Mouse (Mus musculus): ENCODE data around the gene Duox2.

The Duox2 gene

GRCm38 (mm10) chr2:122301921-122302573 lies 3.8 kb upstream of the Duox2 start:
- DNase-seq: peak in 1 of 2 experiments; percentile 34

DNA sequence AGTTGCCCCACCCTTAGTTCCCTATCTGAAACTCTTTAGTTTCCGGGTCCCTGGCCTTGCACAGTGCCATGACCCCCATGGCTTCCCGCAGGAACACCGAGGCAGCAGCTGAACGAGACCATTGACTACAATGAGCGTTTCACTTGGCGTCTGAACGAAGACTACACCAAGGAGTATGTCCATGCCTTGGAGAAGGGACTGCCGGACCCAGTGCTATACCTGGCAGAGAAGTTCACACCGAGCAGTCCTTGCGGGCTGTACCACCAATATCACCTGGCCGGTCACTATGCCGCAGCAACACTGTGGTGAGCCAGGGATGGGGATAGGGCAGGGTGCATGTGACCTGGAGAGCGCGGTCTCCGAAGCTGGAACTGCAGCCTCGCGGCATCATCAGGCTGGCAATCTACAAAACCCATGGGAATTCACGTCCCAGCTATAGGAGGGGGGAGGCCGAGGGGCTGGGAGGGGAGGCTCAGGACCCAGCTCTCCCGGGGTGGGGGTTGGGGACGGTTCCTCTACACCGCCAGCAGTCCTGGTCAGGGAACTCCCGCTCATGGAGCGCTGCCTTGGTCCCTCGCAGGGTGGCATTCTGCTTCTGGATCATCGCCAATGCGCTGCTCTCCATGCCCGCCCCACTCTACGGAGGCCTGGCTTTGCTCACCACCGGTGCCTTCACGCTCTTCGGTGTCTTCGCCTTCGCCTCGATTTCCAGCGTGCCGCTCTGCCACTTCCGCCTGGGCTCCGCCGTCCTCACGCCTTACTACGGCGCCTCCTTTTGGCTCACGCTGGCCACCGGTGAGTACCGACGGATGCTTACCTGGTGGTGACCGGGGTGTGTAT lies 3.1 kb upstream of the Duox2 start:
- peak; percentile 67 to 71 for DNase-seq

DNA sequence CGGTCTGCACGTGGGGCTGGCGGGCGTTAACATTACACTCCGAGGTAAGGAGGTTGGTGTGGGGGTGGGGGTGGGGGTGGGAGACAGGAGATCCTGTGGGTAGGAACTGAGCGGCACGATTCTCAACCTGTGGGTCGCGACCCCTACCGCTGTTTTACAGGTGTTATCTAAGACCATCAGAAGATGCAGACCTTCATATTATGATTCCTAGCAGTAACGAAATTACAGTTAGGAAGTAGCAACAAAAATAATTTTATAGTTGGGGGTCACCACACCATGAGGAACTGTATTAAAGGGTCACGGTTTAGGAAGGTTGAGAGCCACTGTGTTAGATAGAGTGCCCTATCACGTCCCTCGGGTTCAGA lies 2.4 kb upstream of the Duox2 start:
- DNase-seq: no peak

- no peak for DNase-seq
Observed at GRCm38 (mm10) chr2:122299911-122300655, 1.8 kb upstream of the Duox2 start.

- no peak for DNase-seq
Observed at GRCm38 (mm10) chr2:122298596-122299490, 594 bp upstream of the Duox2 start, which contains the start of gene Duoxa2. TSS of gene Duoxa2 (plus strand) at chr2:122298900.

DNA sequence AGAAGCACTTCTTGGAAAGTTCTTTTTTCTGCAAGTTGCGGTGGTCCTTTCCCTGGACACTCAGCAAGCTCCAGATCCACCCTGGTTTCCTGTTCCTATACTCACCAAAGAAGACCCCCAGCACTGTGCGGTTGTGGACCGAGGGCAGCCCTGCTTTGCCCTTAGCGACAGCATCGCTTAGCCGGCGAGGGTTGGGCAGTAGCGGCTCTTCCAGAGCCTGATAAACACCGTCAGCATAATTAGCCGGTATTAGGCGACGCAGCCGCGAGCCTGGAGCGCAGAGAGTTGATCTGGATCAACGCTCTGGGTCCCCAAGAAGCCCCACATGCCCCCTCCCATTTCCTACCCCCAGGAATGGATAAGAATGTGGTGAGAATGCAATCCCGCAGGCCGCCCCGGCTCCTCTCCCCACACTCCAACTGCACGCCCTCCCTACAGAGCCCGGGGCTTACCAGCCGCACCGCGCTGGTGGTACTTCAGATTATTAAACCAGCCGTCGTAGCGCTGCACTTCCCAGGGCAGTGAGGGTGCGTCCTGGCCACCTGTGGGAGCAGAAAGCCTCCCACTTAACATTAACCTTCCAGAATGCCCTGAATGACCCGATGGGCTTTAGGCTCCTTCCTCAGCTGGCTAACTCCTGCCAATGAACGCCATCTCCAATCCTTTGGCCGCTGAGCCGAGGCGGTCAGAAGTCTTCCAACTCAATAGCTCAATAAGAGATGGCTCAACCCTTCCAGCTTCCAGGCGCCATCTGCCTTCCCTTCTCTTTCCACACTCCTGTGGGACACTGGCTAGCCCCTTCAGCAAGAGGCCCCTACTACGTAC lies 766 bp downstream of the Duox2 start:
- peak in 1 of 2 experiments; percentile 20 for DNase-seq

GRCm38 (mm10) chr2:122294916-122295315 lies 3.3 kb downstream of the Duox2 start:
- no peak for DNase-seq

DNA sequence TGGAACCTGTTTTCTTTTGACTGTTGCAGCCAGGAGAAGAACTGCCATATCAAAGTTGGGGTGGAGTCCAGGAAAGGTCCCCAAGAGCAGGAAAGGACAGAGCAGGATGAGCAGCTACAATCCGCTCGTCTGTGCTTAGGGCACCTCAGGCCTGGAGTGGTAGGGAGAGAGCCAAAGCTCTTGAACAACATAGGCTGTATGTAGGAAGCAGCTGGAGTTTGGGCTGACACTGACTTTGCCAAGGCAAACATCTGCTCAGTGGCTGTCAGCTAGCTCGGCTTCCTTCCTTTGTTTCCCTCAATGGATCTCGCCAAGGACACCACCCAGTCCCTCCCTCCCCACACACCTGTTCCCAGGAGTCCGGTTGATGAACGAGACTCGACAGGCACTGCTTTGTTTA lies 12.1 kb downstream of the Duox2 start:
- DNase-seq: no peak

GRCm38 (mm10) chr2:122284091-122284490 lies 14.2 kb downstream of the Duox2 start:
- no peak for DNase-seq

DNA sequence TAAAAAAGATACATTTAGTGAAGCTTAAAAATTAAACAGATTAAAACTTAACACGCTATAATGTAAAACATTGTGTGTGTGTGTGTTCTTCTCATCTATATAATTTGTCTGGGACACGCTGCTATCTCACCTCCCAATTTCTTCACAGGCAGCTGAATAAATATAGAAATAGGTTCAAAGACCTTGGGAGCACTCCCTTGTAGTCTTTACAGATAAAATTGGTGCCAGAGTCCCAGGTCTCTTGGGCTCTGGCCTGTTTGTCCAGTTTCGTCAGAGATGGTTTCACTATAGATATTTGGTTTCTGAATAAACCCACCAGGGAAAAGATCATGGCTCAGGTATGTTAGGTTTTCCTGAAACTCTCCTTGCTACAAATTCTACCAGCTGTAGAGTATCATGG lies 19.5 kb downstream of the Duox2 start:
- no peak for DNase-seq

DNA sequence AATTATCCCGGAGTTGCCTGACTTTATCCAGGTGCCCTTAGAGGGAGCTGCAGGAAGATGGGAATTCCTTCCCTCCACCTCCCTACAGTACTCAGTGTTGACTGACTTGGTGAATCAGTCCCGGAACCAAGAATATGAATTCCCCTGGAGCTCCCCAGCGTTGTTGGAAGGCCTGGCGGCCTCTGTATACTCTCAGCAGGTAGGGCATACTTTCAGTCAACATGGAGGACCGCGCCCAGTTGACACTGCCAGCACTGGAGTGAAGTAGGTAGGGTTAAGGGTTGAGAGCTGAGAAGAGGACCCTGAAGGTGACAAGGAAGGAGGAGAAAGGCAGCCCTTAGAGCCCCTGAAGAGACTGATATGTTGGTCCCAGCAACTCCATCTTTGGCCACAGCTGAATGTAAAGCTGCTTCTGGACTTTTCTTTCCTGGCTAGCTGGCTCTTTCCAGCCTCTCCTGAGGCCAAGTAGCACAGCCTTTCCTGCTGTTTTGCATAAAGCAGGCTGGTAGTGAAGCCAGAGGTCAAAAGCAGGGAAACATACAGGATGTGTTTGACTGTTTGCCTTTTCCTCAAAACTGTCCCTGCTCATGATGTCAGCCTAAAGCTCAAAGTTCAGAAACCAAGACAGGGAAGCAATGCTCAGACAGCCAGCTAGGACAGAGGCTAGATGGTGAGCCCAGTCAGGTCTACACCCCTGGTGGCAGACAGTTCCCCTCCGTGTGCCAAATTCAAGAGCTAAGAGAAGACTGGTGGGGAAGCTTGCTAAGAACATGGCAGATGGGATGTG lies 31.6 kb downstream of the Duox2 start:
- no peak for DNase-seq

- DNase-seq: no peak
Observed at GRCm38 (mm10) chr2:122264690-122265089, 33.6 kb downstream of the Duox2 start.

DNA sequence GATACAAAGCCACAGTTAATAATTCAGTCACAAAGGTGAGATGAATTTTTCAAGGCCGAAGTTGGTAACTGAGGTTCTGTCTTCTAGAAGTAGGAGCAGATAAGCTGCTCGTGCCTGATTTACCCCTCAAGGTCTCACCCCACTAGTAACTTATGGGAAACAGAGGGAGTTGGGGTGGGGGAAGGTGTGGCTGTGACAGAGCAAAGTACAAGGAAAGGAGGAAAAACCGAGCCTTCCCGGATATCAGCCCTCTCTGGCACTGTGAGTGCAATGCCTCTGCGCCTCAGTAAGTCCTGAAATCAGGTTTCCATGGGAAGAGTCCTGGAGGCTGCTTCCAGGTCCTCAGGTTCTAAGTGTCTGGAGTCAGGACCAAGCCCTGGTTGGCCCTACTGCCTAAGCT lies 37.5 kb downstream of the Duox2 start:
- DNase-seq: no peak

- no peak for DNase-seq
Observed at GRCm38 (mm10) chr2:122255997-122256396, 42.3 kb downstream of the Duox2 start.

DNA sequence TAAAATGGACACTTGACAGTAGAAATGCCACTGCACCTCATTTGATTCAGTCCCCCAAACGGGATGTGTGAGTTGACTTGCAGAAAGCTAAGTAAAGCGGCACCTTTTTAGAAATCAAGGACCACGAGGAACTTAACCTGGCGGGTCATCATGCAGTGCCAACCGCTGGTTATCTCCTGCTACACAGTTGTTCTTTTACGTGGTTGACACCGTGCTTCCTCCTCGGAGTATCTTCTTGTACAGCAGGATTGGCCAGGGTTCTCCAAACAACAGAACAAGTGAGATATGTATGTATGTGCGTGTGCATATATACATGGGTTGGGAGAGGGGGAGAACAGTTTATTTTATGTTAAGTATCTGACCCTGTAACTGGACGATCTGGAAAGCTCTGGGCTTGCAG lies 50.5 kb downstream of the Duox2 start:
- no peak for DNase-seq

DNA sequence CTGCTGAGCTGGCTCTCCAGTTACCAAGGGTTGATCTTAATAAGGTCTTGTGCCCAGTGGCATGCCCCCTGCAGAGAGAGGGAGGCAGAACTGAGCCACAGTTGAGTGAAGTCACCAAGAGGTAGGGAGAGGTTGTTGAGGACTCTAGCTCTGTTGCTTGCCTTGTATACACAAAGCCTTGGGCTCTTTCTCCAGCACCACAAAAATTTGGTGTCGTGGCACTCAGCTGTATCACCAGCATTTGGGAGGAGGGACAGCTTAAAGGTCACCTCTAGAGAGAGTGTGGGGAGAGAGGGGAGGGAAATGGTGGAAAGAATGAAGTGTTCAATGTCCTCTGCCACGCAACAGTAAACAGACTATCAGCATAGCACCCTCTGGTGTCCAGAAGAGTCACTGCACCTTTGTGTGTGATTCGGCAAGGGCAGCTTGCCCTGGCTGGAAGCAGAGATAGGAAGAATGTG lies 54.5 kb downstream of the Duox2 start:
- DNase-seq: peak; percentile 85 to 86

- DNase-seq: no peak
Observed at GRCm38 (mm10) chr2:122241935-122242334, 56.3 kb downstream of the Duox2 start.

DNA sequence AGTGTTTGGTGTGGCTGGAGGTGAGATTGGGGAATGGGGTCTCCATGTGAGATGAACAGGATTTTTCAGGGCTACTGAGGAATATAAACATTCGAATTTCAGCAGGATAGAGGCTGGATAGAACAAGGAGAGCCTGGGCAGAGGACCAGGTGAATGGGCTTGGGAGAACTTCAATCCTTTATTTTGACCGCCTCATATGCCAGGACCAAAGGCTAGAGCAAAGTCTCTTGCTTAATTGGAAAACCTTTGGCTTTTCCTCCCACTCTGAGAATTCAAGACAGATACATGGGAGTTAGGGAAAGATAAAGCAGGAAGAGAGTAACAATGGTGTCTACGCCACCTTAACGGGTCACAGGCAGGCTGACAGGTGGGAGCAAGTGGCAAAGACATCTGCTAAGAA lies 57.0 kb downstream of the Duox2 start:
- DNase-seq: no peak

DNA sequence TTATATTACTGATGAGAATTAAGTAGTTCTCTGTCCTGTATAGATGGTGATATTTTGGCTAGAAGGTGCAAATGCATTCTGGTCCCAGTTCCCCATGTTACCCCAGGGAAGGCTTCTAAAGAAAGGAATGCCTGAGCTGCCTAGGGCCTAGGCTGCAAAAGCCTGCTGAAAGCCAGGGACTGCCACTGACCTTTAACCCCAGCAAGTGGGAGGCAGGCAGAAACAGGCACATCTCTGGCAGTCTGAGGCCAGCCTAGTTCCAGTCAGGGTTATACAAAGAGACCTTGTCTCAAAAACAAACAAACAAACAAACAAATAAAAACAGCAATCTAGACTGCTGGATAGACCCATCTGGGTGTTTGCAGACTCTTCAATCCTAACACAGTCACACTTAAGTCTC lies 57.5 kb downstream of the Duox2 start:
- DNase-seq: no peak

GRCm38 (mm10) chr2:122237891-122238470 lies 60.3 kb downstream of the Duox2 start:
- peak; percentile 34 to 37 for DNase-seq
